Mouse (Mus musculus) heart, embryonic 14.5 days (tissue): Measurements from ENCODE around the gene Gopc. TPM values are rescaled to one million over a fixed set of nuclear protein-coding genes. Genes with fewer than 3 reads are reported as not detected.
"Not testable (repeated sequence)": the region's sequence is repeated elsewhere in the genome, so short reads cannot be mapped to it uniquely, and the experiment has no call there.

Source experiments
- ATAC-seq: fragments of 200-750 bp; cut with Nextera tagmentation; 2 replicates; pipeline ENCODE4 v1.8.0; 2017; ENCODE audit warnings: low read depth, moderate TSS enrichment; ENCODE audit not compliant: insufficient number of reproducible peaks, insufficient read depth, low FRiP score
- H3K27ac ChIP-seq, 2 experiments: fragments of 200-500 bp in 1 of 2; fragments of 300-500 bp in 1 of 2; sonication (generic) in 1 of 2; replicated peaks in 1 of 2; 2 replicates each; pipeline ENCODE4 v1.5.1; 2012 to 2014; ENCODE audit warnings: low read depth in 2 of 2, low read length in 2 of 2, control low read depth in 1 of 2, mild to moderate bottlenecking in 1 of 2, mixed read lengths in 1 of 2; ENCODE audit not compliant: control insufficient read depth in 1 of 2, insufficient read depth in 1 of 2
- H3K27me3 ChIP-seq: fragments of 300-500 bp; sonication (generic); 2 replicates; pipeline ENCODE4 v1.6.1; 2014; ENCODE audit warnings: mild to moderate bottlenecking, low read length, control low read depth; ENCODE audit not compliant: control insufficient read depth, insufficient read depth
- H3K36me3 ChIP-seq: fragments of 300-500 bp; sonication (generic); 2 replicates; pipeline ENCODE4 v1.6.1; 2014; ENCODE audit warnings: mild to moderate bottlenecking, control low read depth, low read length, mixed read lengths; ENCODE audit not compliant: control insufficient read depth, insufficient read depth
- H3K4me1 ChIP-seq, 2 experiments: fragments of 200-500 bp in 1 of 2; fragments of 300-500 bp in 1 of 2; sonication (generic) in 1 of 2; 2 replicates each; pipeline ENCODE4 v1.6.1; 2012 to 2014; ENCODE audit warnings: low read length in 2 of 2, control low read depth in 1 of 2, mixed read lengths in 1 of 2; ENCODE audit not compliant: control insufficient read depth in 2 of 2, insufficient read depth in 2 of 2
- H3K4me2 ChIP-seq: fragments of 300-500 bp; sonication (generic); 2 replicates; pipeline ENCODE4 v1.6.1; 2014; ENCODE audit warnings: mild to moderate bottlenecking, low read length
- H3K4me3 ChIP-seq, 2 experiments: fragments of 200-500 bp in 1 of 2; fragments of 300-500 bp in 1 of 2; sonication (generic) in 1 of 2; 2 replicates each; pipeline ENCODE4 v1.5.1; 2012 to 2014; ENCODE audit warnings: low read length in 2 of 2, mild to moderate bottlenecking in 2 of 2, control low read depth in 1 of 2, low read depth in 1 of 2, moderate library complexity in 1 of 2; ENCODE audit not compliant: control insufficient read depth in 1 of 2, insufficient read depth in 1 of 2
- H3K9ac ChIP-seq: fragments of 300-500 bp; sonication (generic); 2 replicates; pipeline ENCODE4 v1.6.1; 2014; ENCODE audit warnings: mild to moderate bottlenecking, low read length
- H3K9me3 ChIP-seq: fragments of 300-500 bp; sonication (generic); 2 replicates; pipeline ENCODE4 v1.6.1; 2016; ENCODE audit warnings: low read length, control low read depth; ENCODE audit not compliant: control insufficient read depth
- WGBS: fragments of 180-500 bp; shearing (Covaris S2); extraction: QIAGEN DNeasy Blood & Tissue Kit; methylation state at CpG from one replicate; pipeline ENCODE4 v1.1.7; 2014; 5-methylcytosine and 5-hydroxymethylcytosine counted together
- polyA plus RNA-seq: library from polyadenylated mRNA; unstranded; fragments of >200 nt; fragmentation: Nextera tagmentation; extraction: Ambion mirVana; gene quantifications from 2 replicates; pipeline ENCODE4 v1.2.1, GENCODE M21; 2014

Gopc gene
- polyA plus RNA-seq, 1 experiment from 2014 or later, result 13.4 TPM

- no peak overlapping the region for H3K4me3 ChIP-seq
- H3K4me1 ChIP-seq, result no peaks in the 10 kb centered on the region; a peak in 1 of 4 replicates
- no peaks in the 10 kb centered on the region for H3K27me3 ChIP-seq
- no peaks in the 10 kb centered on the region for H3K9me3 ChIP-seq
- whole genome bisulfite sequencing, result 88% methylated on average over 4 of the region's 4 CpGs
- H3K4me2 ChIP-seq, result no peak overlapping the region
- H3K36me3 ChIP-seq, result no peaks in the 10 kb centered on the region
- ATAC-seq, result no peak
- H3K27ac ChIP-seq, result no peak overlapping the region
- no peak overlapping the region for H3K9ac ChIP-seq
Observed at GRCm38 (mm10) chr10:52373834-52374233, 8.1 kb downstream of the Gopc start.

DNA sequence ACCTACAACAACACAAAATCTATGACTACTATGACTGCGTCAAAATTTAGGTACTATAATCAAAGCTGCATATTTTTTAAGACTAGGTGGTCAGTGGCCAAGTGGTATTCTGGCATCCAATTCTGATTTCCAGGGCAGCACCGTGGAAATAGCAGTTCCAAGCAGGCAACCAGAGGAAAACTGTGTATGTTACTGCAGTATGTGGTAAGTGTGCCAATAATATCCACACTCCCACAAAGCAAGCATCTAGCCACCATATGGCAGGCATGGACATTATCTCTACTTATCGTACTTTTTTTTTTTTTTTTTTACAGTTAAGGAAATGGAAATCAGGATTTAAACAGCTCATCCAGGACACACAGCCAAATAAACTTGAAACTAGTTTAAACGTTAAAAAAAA, 13.5 kb downstream of the Gopc start:
- Histone ChIP-seq H3K9me3 (no peaks in the 10 kb centered on the region), H3K4me3 (no peak overlapping the region), H3K4me1 (no peaks in the 10 kb centered on the region), H3K9ac (no peak overlapping the region), H3K4me2 (no peak overlapping the region), H3K27ac (no peak overlapping the region), H3K27me3 (no peaks in the 10 kb centered on the region), H3K36me3 (no peaks in the 10 kb centered on the region)
- no peak for ATAC-seq
- WGBS, result 61% methylated on average over 4 of the region's 4 CpGs

GRCm38 (mm10) chr10:52360862-52361609, 20.9 kb downstream of the Gopc start:
- Histone ChIP-seq H3K4me1 (no peaks in the 10 kb centered on the region), H3K9me3 (no peaks in the 10 kb centered on the region), H3K4me3 (no peak overlapping the region), H3K36me3 (peaks cover 17% of the 10 kb centered on the region; the same call in 1 of the 2 replicates), H3K9ac (no peak overlapping the region), H3K27ac (no peak overlapping the region), H3K27me3 (no peaks in the 10 kb centered on the region), H3K4me2 (no peak overlapping the region)
- 92% methylated on average over 9 of the region's 9 CpGs for WGBS
- no peak for ATAC-seq

DNA sequence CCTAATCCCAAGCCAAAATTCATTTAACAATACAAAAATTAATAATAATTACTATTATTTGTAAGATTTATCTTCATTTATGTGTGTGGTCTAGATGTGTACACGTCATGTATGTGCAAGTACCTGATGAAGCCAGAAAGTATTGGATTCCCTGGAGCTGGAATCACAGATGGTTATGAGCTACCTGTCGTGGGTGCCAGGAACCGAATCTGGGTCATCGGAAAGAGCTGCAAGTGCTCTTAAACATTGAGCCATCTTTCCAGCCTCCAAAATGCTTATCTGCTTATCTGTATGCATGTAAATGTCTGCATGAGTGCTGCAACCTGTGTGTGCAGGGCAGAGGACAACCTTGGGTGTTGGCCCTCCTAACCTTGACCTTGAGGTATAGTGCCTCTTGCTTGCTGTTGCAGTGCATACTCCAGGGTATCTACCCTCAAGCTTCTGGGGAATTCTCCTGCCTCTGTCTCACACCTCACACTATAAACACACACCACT, 21.6 kb downstream of the Gopc start:
- Histone ChIP-seq H3K27ac (no peak overlapping the region), H3K36me3 (peaks cover 25% of the 10 kb centered on the region; the same call in 1 of the 2 replicates), H3K4me2 (no peak overlapping the region), H3K4me3 (no peak overlapping the region), H3K9me3 (no peaks in the 10 kb centered on the region), H3K4me1 (no peaks in the 10 kb centered on the region), H3K9ac (no peak overlapping the region), H3K27me3 (no peaks in the 10 kb centered on the region)
- ATAC-seq, result no peak
- WGBS, result 95% methylated on average over 4 of the region's 4 CpGs

DNA sequence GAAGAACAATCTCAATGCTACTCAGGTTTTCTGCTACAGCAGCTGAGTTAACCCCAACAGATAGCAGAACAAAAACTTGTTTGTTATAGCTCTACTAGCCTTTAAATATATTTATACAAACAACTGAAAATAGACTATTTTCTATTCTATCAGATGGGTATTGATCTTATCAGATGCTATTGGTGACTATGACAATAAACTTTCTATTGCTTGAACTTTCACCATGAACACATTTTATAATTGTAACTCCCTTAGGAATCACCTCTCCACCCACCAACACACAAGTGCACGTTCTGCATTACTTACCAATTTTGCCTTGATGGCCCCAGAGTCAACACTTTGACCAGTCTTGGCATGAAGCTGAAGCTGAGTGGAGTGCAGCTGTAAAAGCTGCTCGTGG, 23.5 kb downstream of the Gopc start, which contains the start of gene Gm26741:
Gene Gm26741 (plus strand): TSS at position 301 of the 400 bp plus-strand sequence.
- no peaks in the 10 kb centered on the region for H3K27me3 ChIP-seq
- no peak within 1 kb of the TSS for H3K4me2 ChIP-seq
- no peak within 1 kb of the TSS for H3K4me3 ChIP-seq
- ATAC-seq, result no peak
- H3K4me1 ChIP-seq, result no peaks in the 10 kb centered on the region
- WGBS, result 91% methylated on average over 2 of the region's 2 CpGs
- peaks cover 39% of the 10 kb centered on the region; the same call in 1 of the 2 replicates for H3K36me3 ChIP-seq
- H3K27ac ChIP-seq, result no peak within 1 kb of the TSS
- no peak within 1 kb of the TSS for H3K9ac ChIP-seq
- H3K9me3 ChIP-seq, result no peaks in the 10 kb centered on the region

- ATAC-seq, result no peak
- H3K27me3 ChIP-seq, result no peaks in the 10 kb centered on the region
- H3K36me3 ChIP-seq, result peaks cover 74% of the 10 kb centered on the region
- no peak overlapping the region for H3K27ac ChIP-seq
- no peak overlapping the region for H3K4me2 ChIP-seq
- no peak overlapping the region for H3K4me3 ChIP-seq
- no peak overlapping the region for H3K9ac ChIP-seq
- no peaks in the 10 kb centered on the region for H3K4me1 ChIP-seq
- 74% methylated on average over 9 of the region's 9 CpGs for WGBS
- H3K9me3 ChIP-seq, result no peaks in the 10 kb centered on the region
Observed at GRCm38 (mm10) chr10:52353184-52353583, 28.7 kb downstream of the Gopc start.

DNA sequence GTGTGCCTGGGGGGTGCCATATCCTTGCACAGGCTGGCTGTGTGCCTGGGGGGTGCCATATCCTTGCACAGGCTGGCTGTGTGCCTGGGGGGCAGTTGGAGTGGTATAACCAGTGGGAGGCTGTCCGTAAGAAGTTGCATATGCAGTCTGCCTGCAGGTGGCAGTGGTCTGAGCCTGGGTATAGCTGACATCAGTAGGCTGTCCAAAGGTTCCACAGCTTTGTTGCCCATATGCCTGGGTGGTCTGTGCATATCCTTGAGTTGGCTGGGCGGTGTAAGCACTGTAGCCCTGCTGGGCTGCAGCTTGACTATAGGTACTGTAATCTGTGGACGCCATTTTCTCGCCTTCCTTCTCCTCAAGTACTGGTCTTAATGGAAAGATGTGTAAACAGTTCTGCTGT, 38.6 kb downstream of the Gopc start:
- H3K36me3 ChIP-seq, result peaks cover 83% of the 10 kb centered on the region
- H3K4me3 ChIP-seq, ATAC-seq, H3K9me3 ChIP-seq, H3K9ac ChIP-seq, H3K27me3 ChIP-seq, H3K4me1 ChIP-seq, H3K27ac ChIP-seq, H3K4me2 ChIP-seq: not testable (repeated sequence)
- 91% methylated on average over 4 of the region's 4 CpGs for WGBS

GRCm38 (mm10) chr10:52331007-52331406, 50.9 kb downstream of the Gopc start:
- H3K27ac ChIP-seq, result no peak overlapping the region
- H3K9me3 ChIP-seq, result no peaks in the 10 kb centered on the region
- H3K4me2 ChIP-seq, result no peak overlapping the region
- no peaks in the 10 kb centered on the region for H3K27me3 ChIP-seq
- no peaks in the 10 kb centered on the region for H3K4me1 ChIP-seq
- ATAC-seq, result no peak
- no peak overlapping the region for H3K4me3 ChIP-seq
- no peak overlapping the region for H3K9ac ChIP-seq
- peaks cover 8% of the 10 kb centered on the region for H3K36me3 ChIP-seq
- WGBS, result 0% methylated on average over 1 of the region's 1 CpGs
